Mouse (Mus musculus): ENCODE data around the gene Hoxa6. TPM values are rescaled to one million over a fixed set of nuclear protein-coding genes. Genes with fewer than 3 reads are reported as not detected.
A peak's percentile ranks its signal among the peaks of the same experiment; 100 is the strongest.

The Hoxa6 gene
- total and polyA plus RNA-seq, 3 experiments, result 0.58 to 2.2 (median 2.1) TPM

DNA sequence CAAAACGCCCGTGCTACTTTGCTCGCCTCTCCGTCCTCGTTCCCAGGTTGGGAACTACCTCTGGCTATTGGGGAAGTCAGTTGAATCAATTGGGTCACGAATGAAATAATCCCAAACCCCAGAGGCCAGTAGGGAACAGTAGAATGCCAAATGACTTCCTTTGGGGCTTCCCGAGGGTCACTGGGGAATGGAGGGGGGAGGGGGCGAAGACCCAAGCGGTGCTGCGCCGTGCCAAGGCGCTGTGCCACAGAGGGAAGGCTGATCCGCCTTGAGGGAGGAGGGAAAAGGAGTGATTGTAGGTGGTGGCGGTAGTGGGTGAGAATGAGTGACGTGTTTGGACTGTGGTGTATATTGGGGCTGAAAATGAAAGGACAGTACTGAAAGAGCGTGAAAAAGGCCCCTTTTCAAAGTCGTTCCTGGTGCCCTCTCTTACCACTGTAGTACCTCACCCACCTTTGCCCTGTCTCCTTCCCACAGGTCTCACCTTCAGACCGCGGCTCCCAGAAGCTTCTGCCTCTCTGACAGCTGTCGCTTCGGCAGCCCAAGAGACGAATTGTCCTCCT is 4.1 kb upstream of the Hoxa6 start:
- Histone ChIP-seq H3K79me2 (replicated peaks; ENCODE audit: control insufficient read depth, extremely low read depth, insufficient read depth, poor library complexity, severe bottlenecking) (no peaks in the 10 kb centered on the region), H3K27me3 (replicated peaks) (peaks cover 2% of the 10 kb centered on the region), H3K4me1 (ENCODE audit: control insufficient read depth in 1 of 2, insufficient read depth in 2 of 2) (peaks cover 4 to 17% of the 10 kb centered on the region in 2 experiments; a peak in 2 of 4 replicates), H3K4me2 (ENCODE audit: insufficient read depth, low read depth, poor library complexity, severe bottlenecking) (peak overlapping the region; percentile 59; the same call in 1 of the 2 replicates), H3K27ac (ENCODE audit: insufficient read depth, low read depth) (peak overlapping the region; percentile 75), H3K9ac (ENCODE audit: insufficient read depth, low read depth) (peak overlapping the region; percentile 41), H3K4me3 (replicated peaks in 1 of 3; ENCODE audit: low read depth in 2 of 3, low read length in 2 of 3, poor library complexity in 1 of 3) (peak overlapping the region in 2 of 3 experiments; percentile 53 to 57), H3K36me3 (replicated peaks in 1 of 2; ENCODE audit: control insufficient read depth in 1 of 2, insufficient read depth in 1 of 2, low read length in 1 of 2) (peaks cover 0 to 6% of the 10 kb centered on the region in 2 experiments), H3K9me3 (replicated peaks; ENCODE audit: low read length) (peaks cover 28% of the 10 kb centered on the region)
- DNase-seq (ENCODE audit: extremely low read depth), result no peak
- in situ Hi-C loops (cut with MboI; ENCODE audit: low pct_ligation_motif_present, low pct_unique_long_range_greater_than_20kb, low sequenced_read_pairs) (loop anchor here (10.0 to 25.0 kb wide), 2 partner anchors 200 to 348 kb away; partner anchors contain the start of gene Skap2), dilution Hi-C loops (cut with MboI; ENCODE audit: extremely low pct_ligation_motif_present, extremely low pct_unique_long_range_greater_than_20kb, low sequenced_read_pairs) (no loop called here)
- no peak for TF ChIP-seq E2F4 (IDR thresholded peaks at IDR 0.05; ENCODE audit: insufficient replicate concordance, low read depth, low read length)
- no peak for TF ChIP-seq MEF2A (IDR thresholded peaks at IDR 0.05; ENCODE audit: borderline replicate concordance, low read depth, low read length)
- no peak for TF ChIP-seq NRF1 (IDR thresholded peaks at IDR 0.05; ENCODE audit: low read depth, low read length)
- no peak for TF ChIP-seq NELFE (IDR thresholded peaks at IDR 0.05; ENCODE audit: low read depth, low read length)
- TF ChIP-seq HCFC1 (IDR thresholded peaks at IDR 0.05; ENCODE audit: low read depth, low read length), result no peak
- 0 out of 2 replicates have a peak, but pooled peaks have one; percentile 13 for TF ChIP-seq BHLHE40 (IDR thresholded peaks at IDR 0.05; ENCODE audit: low read depth, low read length)
- no peak for TF ChIP-seq ZNF384 (IDR thresholded peaks at IDR 0.05; ENCODE audit: low read depth, low read length)
- TF ChIP-seq USF2 (conservative IDR thresholded peaks at IDR 0.05; ENCODE audit: low read depth, low read length), result no peak
- TF ChIP-seq JUN (IDR thresholded peaks at IDR 0.05; ENCODE audit: insufficient read depth, low read depth, low read length), result no peak
- no peak for TF ChIP-seq CTCF (conservative IDR thresholded peaks at IDR 0.05 in 1 of 2, IDR thresholded peaks at IDR 0.05 in 1 of 2; ENCODE audit: low read depth in 2 of 2, low read length in 2 of 2)
- 0 out of 2 replicates have a peak, but pooled peaks have one; percentile 21 for TF ChIP-seq IRF4 (IDR thresholded peaks at IDR 0.05; ENCODE audit: low read depth, low read length)
- TF ChIP-seq MAX (IDR thresholded peaks at IDR 0.05; ENCODE audit: low read length), result no peak
- TF ChIP-seq ZKSCAN1 (IDR thresholded peaks at IDR 0.05; ENCODE audit: borderline replicate concordance, low read depth, low read length), result no peak
- TF ChIP-seq MAFK (IDR thresholded peaks at IDR 0.05; ENCODE audit: insufficient replicate concordance, low read length), result no peak
- no peak for TF ChIP-seq POLR2A (IDR thresholded peaks at IDR 0.05; ENCODE audit: low read depth, low read length)
- TF ChIP-seq TBP (conservative IDR thresholded peaks at IDR 0.05; ENCODE audit: low read depth, low read length), result no peak; the same call in 1 of the 2 replicates
- 0 out of 2 replicates have a peak, but pooled peaks have one; percentile 39 for TF ChIP-seq UBTF (IDR thresholded peaks at IDR 0.05; ENCODE audit: low read depth, low read length)
- TF ChIP-seq ZMIZ1 (IDR thresholded peaks at IDR 0.05; ENCODE audit: low read depth, low read length), result peak; percentile 28; the same call in 1 of the 2 replicates
- no peak for TF ChIP-seq JUND (conservative IDR thresholded peaks at IDR 0.05; ENCODE audit: low read depth, low read length)
- TF ChIP-seq PAX5 (IDR thresholded peaks at IDR 0.05; ENCODE audit: low read length), result no peak
- TF ChIP-seq ELF1 (IDR thresholded peaks at IDR 0.05; ENCODE audit: low read depth, low read length), result no peak

All from CH12.LX (cell line).